Mouse (Mus musculus) olfactory bulb, adult 2 months (tissue): ENCODE results near the gene Trappc12. TPM values are rescaled to one million over a fixed set of nuclear protein-coding genes. Genes with fewer than 3 reads are reported as not detected.
"Not testable (repeated sequence)": the region's sequence is repeated elsewhere in the genome, so short reads cannot be mapped to it uniquely, and the experiment has no call there.

Source experiments
- H3K27ac ChIP-seq: fragments of 200-500 bp; 2 replicates; pipeline ENCODE4 v1.5.1; 2012; ENCODE audit warnings: low read depth, low read length; ENCODE audit not compliant: insufficient read depth
- H3K4me1 ChIP-seq: fragments of 200-500 bp; 2 replicates; pipeline ENCODE4 v1.6.1; 2012; ENCODE audit warnings: low read length; ENCODE audit not compliant: control insufficient read depth, insufficient read depth
- H3K4me3 ChIP-seq: fragments of 200-500 bp; 2 replicates; pipeline ENCODE4 v1.5.1; 2012; ENCODE audit warnings: mild to moderate bottlenecking, low read depth, low read length, moderate library complexity; ENCODE audit not compliant: insufficient read depth
- CTCF ChIP-seq: fragments of 200-500 bp; IDR thresholded peaks from 2 replicates; pipeline ENCODE4 v1.5.1; 2012; ENCODE audit warnings: low read depth, mild to moderate bottlenecking, low read length, moderate library complexity; ENCODE audit not compliant: insufficient read depth
- POLR2A ChIP-seq: fragments of 200-500 bp; IDR thresholded peaks from 2 replicates; pipeline ENCODE4 v1.6.1; 2012; ENCODE audit warnings: mild to moderate bottlenecking, low read depth, low read length, moderate library complexity; ENCODE audit not compliant: insufficient read depth
- WGBS: fragments of 180-500 bp; shearing (Covaris S2); methylation state at CpG from one replicate; pipeline ENCODE4 v1.1.7; 2018; 5-methylcytosine and 5-hydroxymethylcytosine counted together
- polyA plus RNA-seq: library from polyadenylated mRNA; stranded (reverse); fragments of >200 nt; gene quantifications from 2 replicates; pipeline ENCODE4 v1.2.4, GENCODE M21; 2012; ENCODE audit warnings: low replicate concordance; ENCODE audit not compliant: missing spikeins, insufficient read depth, insufficient read length

The Trappc12 gene
- polyA plus RNA-seq, 1 experiment = not detected

DNA sequence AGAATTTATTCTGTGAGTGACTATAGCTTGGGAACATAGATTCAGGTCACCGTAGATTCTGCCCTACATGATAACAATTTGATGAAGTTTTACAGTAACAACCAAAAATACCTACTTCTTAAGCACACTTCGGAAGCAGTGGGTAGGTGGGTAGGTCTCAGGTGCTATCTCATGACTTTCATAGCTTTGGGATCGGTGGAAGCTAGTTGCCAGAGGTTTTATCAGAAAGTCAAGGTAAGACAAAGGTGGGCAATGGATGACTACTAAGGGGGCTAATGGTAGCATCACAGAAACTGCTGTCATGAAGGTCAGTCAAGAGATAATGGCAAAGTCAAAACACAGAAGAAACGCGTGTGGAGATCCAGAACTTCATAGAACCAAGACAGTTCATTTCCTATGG is 604 bp upstream of the Trappc12 start:
- WGBS = 97% methylated on average over 5 of the region's 5 CpGs
- Histone ChIP-seq H3K27ac (no peak overlapping the region), H3K4me3 (no peak overlapping the region), H3K4me1 (peaks cover 24% of the 10 kb centered on the region)
- TF ChIP-seq POLR2A = no peak

DNA sequence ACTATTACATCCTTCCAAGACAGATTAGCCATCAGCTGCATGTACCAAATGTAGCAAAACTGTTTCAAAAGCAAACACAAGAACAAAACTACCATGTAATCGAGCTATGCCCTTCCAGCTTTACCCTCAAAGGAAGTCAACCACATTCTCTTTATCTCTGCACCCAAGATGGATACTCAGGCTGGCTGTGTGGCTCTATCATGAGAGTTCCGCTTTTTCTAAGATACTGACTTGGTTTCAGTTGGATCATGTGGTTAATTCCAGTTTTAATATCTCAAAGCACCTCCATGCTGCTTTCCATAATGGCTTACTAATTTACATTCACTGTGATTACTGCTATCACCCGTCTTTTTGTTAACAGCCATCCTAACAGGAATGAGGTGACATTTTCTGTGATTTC is 6.9 kb downstream of the Trappc12 start:
- Histone ChIP-seq H3K4me3 (no peak overlapping the region), H3K4me1 (peaks cover 24% of the 10 kb centered on the region), H3K27ac (no peak overlapping the region)
- TF ChIP-seq POLR2A = no peak
- 73% methylated on average over 3 of the region's 3 CpGs for WGBS

DNA sequence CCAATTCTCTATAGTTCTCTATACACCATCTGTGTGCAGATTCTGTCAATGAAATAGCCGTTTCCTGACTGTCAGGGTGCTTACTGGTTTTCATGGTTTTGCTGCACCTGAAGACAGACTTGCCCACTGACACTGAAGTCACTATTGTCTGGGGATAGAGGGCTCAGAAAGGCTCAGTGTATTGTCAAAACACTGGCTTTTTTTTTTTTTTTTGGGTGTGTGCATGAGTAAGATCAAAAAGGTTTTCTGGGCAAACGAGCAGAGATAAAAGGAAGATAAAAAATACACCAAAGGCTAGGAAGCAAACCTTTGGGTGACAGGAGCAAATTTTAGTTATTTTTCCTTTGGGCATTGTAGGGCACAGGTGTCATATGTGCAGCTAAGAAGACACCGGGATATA is 15.0 kb downstream of the Trappc12 start:
- Histone ChIP-seq H3K4me1 (peaks cover 15% of the 10 kb centered on the region), H3K27ac (no peak overlapping the region), H3K4me3 (no peak overlapping the region)
- no peak for TF ChIP-seq POLR2A
- no peak for TF ChIP-seq CTCF
- WGBS = 89% methylated on average over 3 of the region's 3 CpGs

DNA sequence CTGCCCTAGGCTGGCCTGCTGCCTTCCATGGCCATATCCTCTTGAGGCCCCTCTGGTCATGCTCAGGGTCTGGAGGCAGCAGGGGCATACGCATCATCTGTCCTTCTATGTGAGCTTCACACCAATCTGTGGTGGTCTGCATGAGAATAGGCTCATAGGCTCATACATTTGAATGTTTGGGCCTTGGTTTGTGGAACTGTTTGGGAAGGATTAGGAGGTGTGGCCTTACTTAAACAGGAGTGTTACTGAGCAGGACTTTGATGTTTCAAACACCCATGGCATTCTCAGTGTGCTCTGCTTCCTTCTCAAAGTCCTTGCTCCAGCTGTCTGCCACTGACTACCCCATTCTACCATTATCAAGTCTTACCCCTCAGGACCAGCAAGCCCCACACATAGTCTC is 16.0 kb downstream of the Trappc12 start:
- no peak overlapping the region for H3K27ac ChIP-seq
- peaks cover 13% of the 10 kb centered on the region for H3K4me1 ChIP-seq
- TF ChIP-seq POLR2A (no peak), CTCF (no peak)
- 100% methylated on average over 1 of the region's 1 CpGs for WGBS
- H3K4me3 ChIP-seq = no peak overlapping the region

DNA sequence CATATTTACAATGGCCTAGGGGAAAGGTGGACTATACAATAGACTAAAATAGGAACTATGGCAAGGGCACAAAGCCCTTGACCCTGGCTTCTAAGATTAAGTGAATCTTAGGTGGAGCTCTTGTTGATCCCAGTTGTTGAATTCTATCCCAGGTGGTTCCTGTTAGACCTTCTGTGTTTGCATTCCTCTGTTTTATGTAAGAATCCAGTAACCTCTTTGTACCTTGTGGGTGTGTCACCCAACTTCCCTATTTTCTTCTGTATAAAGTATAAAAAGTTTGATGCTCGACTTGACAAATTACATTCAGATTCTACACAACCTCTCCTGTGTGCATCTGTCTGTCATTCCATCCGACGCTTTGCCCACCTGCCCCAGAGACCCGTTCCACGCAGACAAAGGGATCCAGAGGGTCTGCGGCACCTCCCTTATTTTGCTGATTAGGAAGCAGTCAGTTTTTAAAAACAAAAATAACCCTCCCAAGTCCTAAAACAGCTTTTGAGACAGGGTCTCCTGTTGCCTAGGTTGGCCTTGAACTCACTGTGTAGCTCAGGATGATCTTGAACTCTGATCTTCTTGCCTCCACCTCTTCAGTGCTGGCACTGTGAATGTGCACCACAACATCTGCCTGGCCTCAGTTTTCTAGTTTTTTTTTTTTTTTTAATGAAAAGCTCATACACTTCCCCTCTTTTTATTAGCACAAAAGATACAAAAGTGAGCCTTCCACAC is 16.6 kb downstream of the Trappc12 start:
- not testable (repeated sequence) for H3K4me3 ChIP-seq, H3K27ac ChIP-seq
- WGBS = 98% methylated on average over 6 of the region's 6 CpGs
- H3K4me1 ChIP-seq = peaks cover 11% of the 10 kb centered on the region

DNA sequence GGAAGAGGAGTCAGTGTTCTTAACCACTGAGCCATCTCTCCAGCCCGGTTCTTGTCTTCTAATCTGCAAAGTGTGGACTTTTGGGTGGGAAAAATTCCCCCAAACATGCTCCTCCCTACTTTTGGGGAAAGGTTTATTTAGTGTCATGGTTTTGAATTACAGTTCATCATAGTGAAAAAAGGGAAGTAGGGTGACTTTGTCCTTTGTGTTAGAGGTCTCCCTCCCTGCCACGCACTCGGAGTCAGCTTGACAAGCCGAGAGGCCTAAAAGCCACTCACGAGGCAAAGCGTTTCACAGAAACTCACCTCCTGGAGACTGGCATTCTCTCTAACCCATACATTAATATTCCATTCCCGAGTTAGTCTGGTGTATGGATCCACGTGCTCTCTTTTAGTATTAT is 17.6 kb downstream of the Trappc12 start:
- no peak overlapping the region for H3K27ac ChIP-seq
- TF ChIP-seq POLR2A = no peak
- TF ChIP-seq CTCF = no peak
- H3K4me3 ChIP-seq = no peak overlapping the region
- peaks cover 3% of the 10 kb centered on the region for H3K4me1 ChIP-seq
- WGBS = 90% methylated on average over 8 of the region's 8 CpGs

DNA sequence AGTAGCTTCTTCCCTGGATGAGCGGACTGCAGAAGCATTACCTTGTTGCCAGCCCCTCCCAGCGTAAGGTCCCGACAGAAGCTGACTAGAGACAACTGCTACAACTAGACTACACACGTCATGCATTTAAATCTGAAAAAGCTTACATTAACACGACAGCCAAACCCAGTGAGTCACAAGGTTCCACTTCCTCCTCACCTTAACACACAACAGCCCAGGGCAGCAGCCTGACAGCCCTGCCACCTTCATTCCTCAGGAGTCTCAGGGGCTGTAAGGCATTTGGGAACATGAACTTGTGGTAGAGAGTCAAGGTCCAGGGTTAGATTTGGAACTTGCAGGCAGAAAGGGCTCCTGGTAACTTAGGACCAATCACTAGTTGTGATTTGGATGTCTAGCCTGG is 23.2 kb downstream of the Trappc12 start:
- WGBS = 87% methylated on average over 5 of the region's 5 CpGs
- Histone ChIP-seq H3K4me1 (no peaks in the 10 kb centered on the region), H3K27ac (no peak overlapping the region), H3K4me3 (no peak overlapping the region)
- no peak for TF ChIP-seq CTCF
- no peak for TF ChIP-seq POLR2A

DNA sequence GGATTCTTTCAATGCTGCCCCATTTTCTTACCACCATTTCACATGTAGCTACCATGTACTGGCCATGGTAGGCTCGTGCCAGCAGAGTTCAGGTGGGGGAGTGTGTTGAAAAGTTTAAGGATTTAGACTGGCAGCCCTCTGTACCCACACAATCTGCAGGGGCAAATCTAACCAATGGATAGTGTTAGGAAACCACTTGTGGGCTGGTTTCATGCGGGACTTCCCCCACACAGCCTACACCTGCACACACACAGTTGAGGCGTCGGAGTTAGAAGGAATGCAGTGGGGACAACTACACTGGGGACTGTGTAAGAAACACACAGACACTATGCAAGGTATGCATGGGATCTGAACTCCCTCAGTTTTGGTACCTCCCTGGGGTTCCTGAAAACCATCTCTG is 24.1 kb downstream of the Trappc12 start:
- TF ChIP-seq POLR2A (no peak), CTCF (no peak)
- 88% methylated on average over 4 of the region's 4 CpGs for WGBS

DNA sequence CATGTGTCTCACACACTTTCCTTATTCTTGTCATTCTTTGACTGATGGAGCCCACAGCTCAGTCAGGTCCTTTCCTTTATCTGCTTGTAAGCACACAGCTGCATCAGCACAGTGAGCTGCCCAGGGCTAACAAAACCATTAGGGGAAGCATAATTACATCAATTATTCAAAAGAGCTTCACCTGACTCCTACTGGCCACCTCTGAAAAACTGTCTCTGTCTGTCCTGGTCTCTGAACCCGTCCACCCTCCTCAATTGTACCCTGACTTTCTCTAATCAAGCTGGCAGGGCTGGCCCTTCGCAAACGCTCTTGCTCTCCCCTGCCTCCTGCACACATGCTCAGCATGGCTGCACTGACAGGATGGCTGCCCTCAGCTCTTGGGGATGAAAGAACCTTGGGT is 25.9 kb downstream of the Trappc12 start:
- no peak overlapping the region for H3K27ac ChIP-seq
- WGBS = 79% methylated on average over 3 of the region's 3 CpGs
- no peaks in the 10 kb centered on the region for H3K4me1 ChIP-seq
- TF ChIP-seq POLR2A = no peak
- no peak for TF ChIP-seq CTCF
- no peak overlapping the region for H3K4me3 ChIP-seq

More for the DNA sequence above, 24.1 kb downstream of the Trappc12 start:
- Histone ChIP-seq H3K4me1 (no peaks in the 10 kb centered on the region), H3K4me3 (no peak overlapping the region), H3K27ac (no peak overlapping the region)

DNA sequence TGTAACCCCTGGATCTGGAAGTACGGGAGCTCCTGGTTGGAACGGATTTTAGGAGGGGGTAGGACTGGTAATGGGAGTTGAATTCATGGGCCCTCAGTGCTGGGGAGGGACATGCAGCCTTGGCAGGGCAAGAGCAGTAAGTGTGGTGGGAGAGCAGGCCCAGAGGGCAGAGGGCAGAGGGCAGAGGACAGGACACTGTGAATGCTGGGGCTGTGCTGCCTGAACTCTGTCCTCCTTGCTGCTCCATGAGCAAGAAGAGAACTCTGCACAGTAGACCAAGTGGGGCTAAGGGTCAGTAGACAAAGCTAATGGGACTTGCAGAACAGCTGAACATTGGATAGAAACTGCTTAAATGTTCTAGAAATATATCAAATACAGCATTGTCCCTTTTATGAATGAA is 32.2 kb downstream of the Trappc12 start:
- H3K4me1 ChIP-seq = no peaks in the 10 kb centered on the region
- H3K27ac ChIP-seq = no peak overlapping the region
- TF ChIP-seq CTCF (no peak), POLR2A (no peak)
- no peak overlapping the region for H3K4me3 ChIP-seq
- WGBS = 100% methylated on average over 2 of the region's 2 CpGs
